ENCODE assay signal across 19 mouse cellular contexts in the genomic region with DNA sequence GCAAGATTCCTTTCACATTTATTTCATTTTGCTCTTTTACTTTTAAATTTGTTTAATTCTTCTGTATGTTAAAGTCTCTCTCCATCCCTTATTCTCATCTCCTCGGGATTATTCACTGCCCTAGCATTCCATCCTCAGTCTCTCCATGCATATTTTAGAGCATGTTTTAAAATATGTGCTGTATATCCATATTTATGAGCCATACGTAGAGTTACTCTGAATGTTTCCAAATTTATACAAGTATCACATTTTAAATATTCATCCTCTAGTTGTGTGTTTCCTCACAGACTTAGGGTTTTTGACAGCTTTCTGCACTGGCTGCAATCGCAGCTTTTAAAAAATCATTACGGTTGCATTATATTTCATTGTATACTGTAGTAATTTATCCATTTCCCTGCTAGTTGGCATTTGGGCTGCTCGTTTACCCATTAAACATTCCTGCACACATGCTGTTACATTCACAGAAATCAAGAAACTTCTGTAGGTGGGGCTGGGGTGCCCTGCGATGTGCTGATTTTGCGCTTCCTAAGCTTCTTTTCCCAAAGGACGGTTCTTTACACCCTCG.
"Had no signal": no experiment of that assay in that cellular context is flagged by ENCODE, and none has a peak within 500 bp of the region (broad histone marks: within the 10 kb centered on the region; RNA-seq: fewer than 3 reads in every experiment).

No protein-coding gene starts in this region.

- H3K4me2 ChIP-seq: lung, embryonic 14.5 days; midbrain, embryonic 12.5 days; neural tube, embryonic 13.5 days; neural tube, embryonic 15.5 days had no signal

- H3K4me3 ChIP-seq: midbrain, embryonic 10.5 days; midbrain, embryonic 12.5 days; myocyte; neural tube, embryonic 13.5 days; neural tube, embryonic 15.5 days had no signal

- ATAC-seq: midbrain, embryonic 16.5 days had no signal

- H3K9me3 ChIP-seq: midbrain, embryonic 10.5 days; midbrain, embryonic 12.5 days; neural tube, embryonic 13.5 days; neural tube, embryonic 15.5 days had no signal

- H3K4me1 ChIP-seq: midbrain, embryonic 10.5 days; midbrain, embryonic 12.5 days; neural tube, embryonic 13.5 days; neural tube, embryonic 15.5 days had no signal

- H3K9ac ChIP-seq: lung, embryonic 14.5 days; midbrain, embryonic 12.5 days; neural tube, embryonic 13.5 days; neural tube, embryonic 15.5 days had no signal

- H3K36me3 ChIP-seq: midbrain, embryonic 10.5 days; midbrain, embryonic 12.5 days; neural tube, embryonic 13.5 days; neural tube, embryonic 15.5 days had no signal

- DNase-seq: lung, adult 18-20 months; lung, embryonic 14.5 days; lung, postnatal 10 days; lung, postnatal 4 days; midbrain, embryonic 14.5 days; retina, postnatal 1 day; right cerebral cortex, adult 18-20 months; right cerebral cortex, postnatal 25 days; right cerebral cortex, postnatal 4 days; spleen, adult 18-20 months; thymus, adult 18-20 months; thymus, postnatal 14 days; thymus, postnatal 36 days had no signal

- H3K27ac ChIP-seq: midbrain, embryonic 10.5 days; midbrain, embryonic 12.5 days; neural tube, embryonic 13.5 days; neural tube, embryonic 15.5 days had no signal

- H3K27me3 ChIP-seq: midbrain, embryonic 12.5 days; neural tube, embryonic 13.5 days; neural tube, embryonic 15.5 days had no signal
